ENCODE assay signal across 29 mouse cellular contexts in the genomic region with DNA sequence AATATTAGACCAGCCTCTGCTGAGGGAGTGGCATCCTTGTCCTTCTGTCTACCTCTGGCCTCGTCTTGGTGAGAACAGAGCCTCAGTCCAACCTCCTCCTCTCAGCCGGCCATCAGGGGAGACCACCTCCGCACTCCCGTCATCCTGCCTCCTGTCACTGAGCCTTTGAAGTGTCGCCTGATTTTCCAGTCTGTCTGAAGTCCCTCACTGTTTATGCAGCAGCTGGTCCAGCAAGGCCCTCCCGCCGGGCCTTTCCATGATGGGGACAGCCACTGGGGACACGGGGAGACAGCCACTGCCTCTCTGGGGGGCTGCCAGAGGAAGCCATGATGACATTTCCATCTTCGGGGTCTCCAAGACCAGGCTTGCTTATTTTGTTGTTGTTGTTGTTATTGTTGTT. TPM values are rescaled to one million over a fixed set of nuclear protein-coding genes. Genes with fewer than 3 reads are reported as not detected.
DNase-seq lines count a peak whose midpoint lies in the region; ATAC-seq lines count a peak whose summit lies in the region.
"Had no signal": no experiment of that assay in that cellular context is flagged by ENCODE, and none has a peak within 500 bp of the region (broad histone marks: within the 10 kb centered on the region; RNA-seq: fewer than 3 reads in every experiment).

No protein-coding gene starts in this region.

- H3K4me1 ChIP-seq in hindbrain, embryonic 11.5 days (replicated peaks; ENCODE audit: control insufficient read depth, insufficient read depth, low read length): peaks cover 7% of the 10 kb centered on the region
- peaks cover 24% of the 10 kb centered on the region for H3K4me1 ChIP-seq in hindbrain, embryonic 16.5 days (ENCODE audit: control insufficient read depth, insufficient read depth, low read depth, low read length)
- H3K4me1 ChIP-seq in neural tube, embryonic 13.5 days (replicated peaks): peaks cover 42% of the 10 kb centered on the region
- peaks cover 58% of the 10 kb centered on the region for H3K4me1 ChIP-seq in midbrain, embryonic 13.5 days (replicated peaks)
- H3K4me1 ChIP-seq: heart, embryonic 12.5 days; liver, embryonic 12.5 days; megakaryocyte, embryonic 14.5 days had no signal

- H3K27me3 ChIP-seq in hindbrain, embryonic 11.5 days (ENCODE audit: control insufficient read depth, insufficient read depth, low read length): 0 out of 2 replicates have a peak, but pooled peaks cover 2% of the 10 kb centered on the region
- no peaks in the 10 kb centered on the region; the same call in 1 of the 2 replicates for H3K27me3 ChIP-seq in hindbrain, embryonic 16.5 days (replicated peaks; ENCODE audit: control insufficient read depth, insufficient read depth, low read length)
- H3K27me3 ChIP-seq in neural tube, embryonic 13.5 days: peaks cover 28% of the 10 kb centered on the region
- peaks cover 61% of the 10 kb centered on the region for H3K27me3 ChIP-seq in midbrain, embryonic 13.5 days

- no peak overlapping the region for H3K4me3 ChIP-seq in hindbrain, embryonic 11.5 days (ENCODE audit: low read depth, low read length)
- no peak overlapping the region for H3K4me3 ChIP-seq in hindbrain, embryonic 16.5 days (ENCODE audit: low read length)
- H3K4me3 ChIP-seq in neural tube, embryonic 13.5 days: no peak overlapping the region
- H3K4me3 ChIP-seq in midbrain, embryonic 13.5 days (replicated peaks): no peak overlapping the region
- H3K4me3 ChIP-seq: gastrocnemius, adult 2 months; heart, adult 2 months; heart, embryonic 12.5 days; kidney, embryonic 15.5 days; liver, embryonic 12.5 days; megakaryocyte, embryonic 14.5 days; myocyte had no signal

- DNase-seq in hindbrain, embryonic 11.5 days (ENCODE audit: low spot score): peak; percentile 45
- no peak for DNase-seq in neural tube, embryonic 10.5 days (ENCODE audit: extremely low spot score, low spot score)
- peak; percentile 46 for DNase-seq in retina, postnatal 1 day
- DNase-seq in lung, postnatal 10 days: no peak
- DNase-seq: adrenal gland, postnatal 25 days; cerebellum, adult 18-20 months; gastrocnemius, adult 2 months; gastrocnemius, postnatal 36 days; heart, adult 2 months; heart, postnatal 4 days; kidney, adult 18-20 months; kidney, postnatal 25 days; liver, postnatal 0 days; lung, postnatal 4 days; thymus, postnatal 4 days had no signal

- no peaks in the 10 kb centered on the region for H3K36me3 ChIP-seq in hindbrain, embryonic 11.5 days (ENCODE audit: control insufficient read depth, insufficient read depth, low read length)
- no peaks in the 10 kb centered on the region for H3K36me3 ChIP-seq in hindbrain, embryonic 16.5 days (ENCODE audit: control insufficient read depth, insufficient read depth, low read length)
- H3K36me3 ChIP-seq in neural tube, embryonic 13.5 days: no peaks in the 10 kb centered on the region
- no peaks in the 10 kb centered on the region for H3K36me3 ChIP-seq in midbrain, embryonic 13.5 days
- H3K36me3 ChIP-seq: heart, embryonic 12.5 days; kidney, embryonic 15.5 days; liver, embryonic 12.5 days had no signal

- H3K9ac ChIP-seq in hindbrain, embryonic 11.5 days (ENCODE audit: low read depth, low read length): no peak overlapping the region
- no peak overlapping the region for H3K9ac ChIP-seq in hindbrain, embryonic 16.5 days (ENCODE audit: low read depth, low read length)
- 0 out of 2 replicates have a peak overlapping the region, but pooled peaks have one; percentile 22 for H3K9ac ChIP-seq in neural tube, embryonic 13.5 days
- peak overlapping the region; percentile 39 for H3K9ac ChIP-seq in midbrain, embryonic 13.5 days (replicated peaks)
- H3K9ac ChIP-seq: heart, embryonic 12.5 days; kidney, embryonic 15.5 days; liver, embryonic 12.5 days; liver, postnatal 0 days had no signal

- 8% methylated on average over 9 of the region's 9 CpGs for WGBS in hindbrain, embryonic 11.5 days
- 9% methylated on average over 9 of the region's 9 CpGs for WGBS in hindbrain, embryonic 16.5 days
- WGBS in neural tube, embryonic 13.5 days: 9% methylated on average over 9 of the region's 9 CpGs
- 8% methylated on average over 9 of the region's 9 CpGs for WGBS in midbrain, embryonic 13.5 days

- H3K9me3 ChIP-seq in hindbrain, embryonic 11.5 days (ENCODE audit: control insufficient read depth, low read length): no peaks in the 10 kb centered on the region
- no peaks in the 10 kb centered on the region for H3K9me3 ChIP-seq in hindbrain, embryonic 16.5 days (ENCODE audit: control insufficient read depth, low read length)
- H3K9me3 ChIP-seq in neural tube, embryonic 13.5 days: no peaks in the 10 kb centered on the region
- no peaks in the 10 kb centered on the region for H3K9me3 ChIP-seq in midbrain, embryonic 13.5 days
- H3K9me3 ChIP-seq: heart, embryonic 12.5 days; kidney, embryonic 15.5 days; liver, embryonic 12.5 days; megakaryocyte, embryonic 14.5 days had no signal

- ATAC-seq in hindbrain, embryonic 11.5 days (ENCODE audit: low FRiP score): no peak
- ATAC-seq in hindbrain, embryonic 16.5 days: no peak
- no peak for ATAC-seq in neural tube, embryonic 13.5 days (ENCODE audit: low read depth)
- ATAC-seq in midbrain, embryonic 13.5 days: peak; percentile 16; the same call in 1 of the 2 replicates
- no peak for ATAC-seq in monocyte, adult 5-6 weeks (replicated peaks; ENCODE audit: insufficient number of reproducible peaks, low FRiP score, low TSS enrichment, poor library complexity, severe bottlenecking)
- ATAC-seq: CD4-positive, CD25-positive, alpha-beta regulatory T cell, adult 4 months; forebrain, embryonic 16.5 days; inflammation-experienced regulatory T-cells, adult 6 months; liver, embryonic 12.5 days; liver, postnatal 0 days had no signal

- H3K4me2 ChIP-seq in hindbrain, embryonic 11.5 days (replicated peaks; ENCODE audit: low read depth, low read length): no peak overlapping the region
- no peak overlapping the region for H3K4me2 ChIP-seq in hindbrain, embryonic 16.5 days (ENCODE audit: low read length)
- no peak overlapping the region for H3K4me2 ChIP-seq in neural tube, embryonic 13.5 days
- H3K4me2 ChIP-seq in midbrain, embryonic 13.5 days (replicated peaks): peak overlapping the region; percentile 38
- H3K4me2 ChIP-seq: heart, embryonic 12.5 days; kidney, embryonic 15.5 days; liver, embryonic 12.5 days had no signal

- H3K27ac ChIP-seq in hindbrain, embryonic 11.5 days (ENCODE audit: low read depth, low read length): peak overlapping the region; percentile 54; the same call in 1 of the 2 replicates
- no peak overlapping the region for H3K27ac ChIP-seq in hindbrain, embryonic 16.5 days (ENCODE audit: low read depth, low read length)
- H3K27ac ChIP-seq in neural tube, embryonic 13.5 days (replicated peaks): no peak overlapping the region
- H3K27ac ChIP-seq in midbrain, embryonic 13.5 days: peak overlapping the region; percentile 83
- H3K27ac ChIP-seq: gastrocnemius, adult 2 months; heart, adult 2 months; kidney, embryonic 15.5 days; liver, embryonic 12.5 days had no signal

RNA-seq across cellular contexts. Expression of a gene that starts 14.2 kb away (rescaled TPM):
- polyA plus RNA-seq in hindbrain, embryonic 11.5 days (2014; fragmentation: Nextera tagmentation; extraction: Ambion mirVana): 14.3 and 15.2 TPM in 2 replicates
- 34.0 and 36.8 TPM in 2 replicates for polyA plus RNA-seq in hindbrain, embryonic 16.5 days (2015; fragmentation: Nextera tagmentation; extraction: Ambion mirVana)
- 23.2 and 28.5 TPM in 2 replicates for polyA plus RNA-seq in neural tube, embryonic 13.5 days (2015; fragmentation: Nextera tagmentation; extraction: Ambion mirVana)
- polyA plus RNA-seq in midbrain, embryonic 13.5 days (2015; fragmentation: Nextera tagmentation; extraction: Ambion mirVana): 14.4 and 16.5 TPM in 2 replicates
- total RNA-seq in monocyte, adult 5-6 weeks (2017): 0.32 TPM in 1 of 3 replicates, not detected in the others
- polyA plus RNA-seq: myocyte had no signal

RNA-seq across cellular contexts. Expression of a gene that starts 20.0 kb away (rescaled TPM):
- 17.7 and 19.2 TPM in 2 replicates for polyA plus RNA-seq in hindbrain, embryonic 11.5 days (2014; fragmentation: Nextera tagmentation; extraction: Ambion mirVana)
- 25.5 and 28.8 TPM in 2 replicates for polyA plus RNA-seq in hindbrain, embryonic 16.5 days (2015; fragmentation: Nextera tagmentation; extraction: Ambion mirVana)
- polyA plus RNA-seq in neural tube, embryonic 13.5 days (2015; fragmentation: Nextera tagmentation; extraction: Ambion mirVana): 24.7 and 25.5 TPM in 2 replicates
- polyA plus RNA-seq in midbrain, embryonic 13.5 days (2015; fragmentation: Nextera tagmentation; extraction: Ambion mirVana): 13.6 and 16.2 TPM in 2 replicates
- not detected in 3 replicates for total RNA-seq in monocyte, adult 5-6 weeks (2017)
- polyA plus RNA-seq: myocyte had no signal

RNA-seq across cellular contexts. Expression of a gene that starts 26.9 kb away (rescaled TPM):
- 34.4 and 40.3 TPM in 2 replicates for polyA plus RNA-seq in hindbrain, embryonic 11.5 days (2014; fragmentation: Nextera tagmentation; extraction: Ambion mirVana)
- polyA plus RNA-seq in hindbrain, embryonic 16.5 days (2015; fragmentation: Nextera tagmentation; extraction: Ambion mirVana): 49.8 and 53.9 TPM in 2 replicates
- 47.3 and 50.5 TPM in 2 replicates for polyA plus RNA-seq in neural tube, embryonic 13.5 days (2015; fragmentation: Nextera tagmentation; extraction: Ambion mirVana)
- 25.0 and 30.4 TPM in 2 replicates for polyA plus RNA-seq in midbrain, embryonic 13.5 days (2015; fragmentation: Nextera tagmentation; extraction: Ambion mirVana)
- total RNA-seq in monocyte, adult 5-6 weeks (2017): 0.87 TPM in 1 of 3 replicates, not detected in the others
- polyA plus RNA-seq: myocyte had no signal

RNA-seq across cellular contexts. Expression of a gene that starts 43.8 kb away (rescaled TPM):
- 0.99 and 1.2 TPM in 2 replicates for polyA plus RNA-seq in hindbrain, embryonic 11.5 days (2014; fragmentation: Nextera tagmentation; extraction: Ambion mirVana)
- polyA plus RNA-seq in hindbrain, embryonic 16.5 days (2015; fragmentation: Nextera tagmentation; extraction: Ambion mirVana): 8.8 and 14.0 TPM in 2 replicates
- 8.0 and 9.1 TPM in 2 replicates for polyA plus RNA-seq in neural tube, embryonic 13.5 days (2015; fragmentation: Nextera tagmentation; extraction: Ambion mirVana)
- polyA plus RNA-seq in midbrain, embryonic 13.5 days (2015; fragmentation: Nextera tagmentation; extraction: Ambion mirVana): 11.4 and 16.0 TPM in 2 replicates
- total RNA-seq in monocyte, adult 5-6 weeks (2017): not detected in 3 replicates
- total RNA-seq: gastrocnemius, adult 2 months; gastrocnemius, postnatal 36 days; heart, adult 2 months; heart, postnatal 4 days had no signal
- polyA plus RNA-seq: CD4-positive, CD25-positive, alpha-beta regulatory T cell, adult 4 months; heart, postnatal 0 days; lung, embryonic 16.5 days; myocyte had no signal

Comparison
In these comparisons a context has a peak if more than half of its experiments do, and no peak if none do; other contexts are left out.
1. H3K27ac ChIP-seq: peak in hindbrain, embryonic 11.5 days (single experiment) and midbrain, embryonic 13.5 days (single experiment); none in hindbrain, embryonic 16.5 days (single experiment) and neural tube, embryonic 13.5 days (single experiment).
2. DNase-seq: peak in hindbrain, embryonic 11.5 days (single experiment) and retina, postnatal 1 day (single experiment); none in neural tube, embryonic 10.5 days (single experiment) and lung, postnatal 10 days (single experiment).
3. H3K9ac ChIP-seq: peak in neural tube, embryonic 13.5 days (single experiment) and midbrain, embryonic 13.5 days (single experiment); none in hindbrain, embryonic 11.5 days (single experiment) and hindbrain, embryonic 16.5 days (single experiment).